Mouse (Mus musculus): ENCODE data around the gene March11. TPM values are rescaled to one million over a fixed set of nuclear protein-coding genes. Genes with fewer than 3 reads are reported as not detected.

Gene March11
- polyA plus RNA-seq (2012; rRNA removed) = not detected in 2 replicates

DNA sequence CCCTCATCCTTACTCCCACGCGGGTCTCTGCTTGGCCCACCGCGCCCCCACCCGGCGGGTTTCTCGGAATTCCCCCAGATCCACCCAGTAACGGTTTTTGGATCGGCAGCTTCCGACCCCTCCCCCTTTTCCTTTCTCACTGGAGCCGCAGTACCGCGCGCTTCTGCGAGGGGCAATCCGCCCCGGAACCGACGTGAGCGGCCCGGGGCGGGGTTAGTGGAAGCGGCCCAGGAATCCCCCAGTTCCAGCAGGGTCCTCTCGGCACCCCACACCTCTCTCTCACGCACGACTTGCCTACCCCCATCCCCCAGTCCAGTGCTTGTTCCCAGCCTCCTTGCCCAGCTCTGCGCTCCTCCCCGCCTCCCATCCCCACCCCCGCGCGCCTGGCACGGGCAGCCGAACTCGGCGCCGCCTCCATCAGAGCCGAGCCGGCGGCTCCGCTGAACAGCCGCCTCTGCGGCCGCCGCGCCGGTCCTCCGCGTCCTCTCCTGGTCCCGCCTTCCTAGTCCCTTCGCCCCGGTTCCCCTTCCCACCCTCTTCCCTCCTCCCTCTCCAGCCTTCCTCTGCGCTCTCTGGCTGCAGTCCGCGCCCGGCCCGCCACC lies at the start of gene March11:
March11 (plus strand) TSS at position 420 of the 602 bp plus-strand sequence.
- no peak within 1 kb of the TSS for H3K27ac ChIP-seq (ENCODE audit: insufficient read depth, low read depth, low read length)
- H3K27me3 ChIP-seq (ENCODE audit: control insufficient read depth, insufficient read depth, low read length) = peaks cover 5% of the 10 kb centered on the region
- TF ChIP-seq CTCF (IDR thresholded peaks at IDR 0.05; ENCODE audit: extremely low read depth, insufficient read length, insufficient replicate concordance, low read depth, low read length) (no peak), POLR2A (IDR thresholded peaks at IDR 0.05; ENCODE audit: low read depth, low read length) (no peak)
- peaks cover 4% of the 10 kb centered on the region; the same call in 1 of the 2 replicates for H3K4me1 ChIP-seq (ENCODE audit: control insufficient read depth, insufficient read depth, insufficient read length, low read length)
- 5% methylated on average over 55 of the region's 56 CpGs for WGBS
- no peaks in the 10 kb centered on the region for H3K36me3 ChIP-seq (ENCODE audit: control insufficient read depth, insufficient read depth, low read length)
- peak within 1 kb of the TSS; percentile 24 for H3K4me3 ChIP-seq (ENCODE audit: low read depth, low read length)

DNA sequence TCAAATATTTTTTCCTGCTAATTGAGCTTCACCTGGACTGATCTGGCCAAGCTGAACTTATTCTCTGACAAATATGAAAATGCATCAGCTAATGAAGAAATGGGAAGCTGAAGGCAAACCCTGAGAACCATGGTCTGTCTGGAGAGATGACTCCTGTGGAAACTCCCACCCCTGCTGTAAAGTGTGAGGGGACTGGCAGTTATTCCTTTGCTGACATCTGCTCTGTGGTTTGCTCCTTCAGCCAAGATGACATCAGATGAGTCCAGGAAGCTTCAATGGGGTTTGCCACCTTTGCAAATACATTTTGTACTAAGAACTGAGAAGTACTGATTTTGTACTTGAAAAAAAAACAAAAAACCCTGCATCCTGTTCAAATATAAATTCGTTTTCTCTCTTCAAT lies 46.5 kb upstream of the March11 start:
- H3K36me3 ChIP-seq (ENCODE audit: control insufficient read depth, insufficient read depth, low read length) = no peaks in the 10 kb centered on the region
- no peak overlapping the region for H3K27ac ChIP-seq (ENCODE audit: insufficient read depth, low read depth, low read length)
- no peak overlapping the region for H3K4me3 ChIP-seq (ENCODE audit: low read depth, low read length)
- WGBS = 16% methylated on average over 1 of the region's 1 CpGs
- TF ChIP-seq CTCF (IDR thresholded peaks at IDR 0.05; ENCODE audit: extremely low read depth, insufficient read length, insufficient replicate concordance, low read depth, low read length) = no peak
- TF ChIP-seq POLR2A (IDR thresholded peaks at IDR 0.05; ENCODE audit: low read depth, low read length) = no peak
- H3K4me1 ChIP-seq (ENCODE audit: control insufficient read depth, insufficient read depth, insufficient read length, low read length) = no peaks in the 10 kb centered on the region
- H3K27me3 ChIP-seq (ENCODE audit: control insufficient read depth, insufficient read depth, low read length) = no peaks in the 10 kb centered on the region

DNA sequence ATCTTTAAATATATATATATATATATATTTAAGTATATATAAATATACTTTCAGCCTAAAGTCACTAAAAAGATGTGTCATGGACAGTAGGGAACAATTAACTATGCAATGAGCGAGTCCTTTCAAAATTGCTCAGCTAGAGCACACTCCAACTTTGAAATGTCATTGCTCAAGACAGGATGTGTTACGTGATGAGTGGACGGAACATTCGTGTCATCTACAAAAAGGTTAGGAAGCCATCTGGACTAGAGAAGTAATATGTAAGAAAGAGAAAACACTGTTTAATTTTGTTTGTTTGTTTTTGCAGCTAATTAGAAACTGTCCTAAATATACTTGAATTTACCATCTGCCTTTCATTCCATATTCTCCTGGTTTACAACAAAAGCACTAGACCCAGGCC lies 39.3 kb upstream of the March11 start:
- 86% methylated on average over 4 of the region's 4 CpGs for WGBS
- no peak for TF ChIP-seq CTCF (IDR thresholded peaks at IDR 0.05; ENCODE audit: extremely low read depth, insufficient read length, insufficient replicate concordance, low read depth, low read length)
- no peak for TF ChIP-seq POLR2A (IDR thresholded peaks at IDR 0.05; ENCODE audit: low read depth, low read length)
- Histone ChIP-seq H3K4me3 (ENCODE audit: low read depth, low read length) (no peak overlapping the region), H3K4me1 (ENCODE audit: control insufficient read depth, insufficient read depth, insufficient read length, low read length) (no peaks in the 10 kb centered on the region), H3K36me3 (ENCODE audit: control insufficient read depth, insufficient read depth, low read length) (no peaks in the 10 kb centered on the region), H3K27me3 (ENCODE audit: control insufficient read depth, insufficient read depth, low read length) (no peaks in the 10 kb centered on the region), H3K27ac (ENCODE audit: insufficient read depth, low read depth, low read length) (no peak overlapping the region)

DNA sequence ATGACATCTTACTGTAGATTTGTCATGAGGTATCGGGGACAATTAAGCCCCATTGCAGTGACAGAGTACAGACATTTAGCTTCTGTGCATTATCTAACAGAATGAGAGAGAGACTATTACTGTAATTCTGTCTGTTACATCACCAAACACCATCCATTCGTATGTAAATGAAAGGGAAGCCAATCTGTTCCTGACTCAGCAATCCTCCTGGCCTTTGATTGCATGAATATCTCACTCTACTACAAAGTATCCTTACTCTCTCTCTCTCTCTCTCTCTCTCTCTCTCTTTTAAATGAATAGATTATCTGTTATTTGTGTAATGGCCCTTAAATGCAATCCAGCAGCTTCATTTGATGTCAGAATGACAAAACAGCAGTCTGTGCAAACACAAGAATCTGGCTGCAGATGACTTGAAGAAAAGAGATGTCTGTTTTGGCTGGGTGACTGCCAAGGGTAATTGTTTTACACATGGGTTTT lies 32.8 kb upstream of the March11 start:
- WGBS = 73% methylated on average over 2 of the region's 2 CpGs
- H3K4me1 ChIP-seq (ENCODE audit: control insufficient read depth, insufficient read depth, insufficient read length, low read length) = no peaks in the 10 kb centered on the region
- H3K27me3 ChIP-seq (ENCODE audit: control insufficient read depth, insufficient read depth, low read length) = no peaks in the 10 kb centered on the region
- no peak overlapping the region for H3K27ac ChIP-seq (ENCODE audit: insufficient read depth, low read depth, low read length)
- TF ChIP-seq CTCF (IDR thresholded peaks at IDR 0.05; ENCODE audit: extremely low read depth, insufficient read length, insufficient replicate concordance, low read depth, low read length) (no peak), POLR2A (IDR thresholded peaks at IDR 0.05; ENCODE audit: low read depth, low read length) (no peak)
- H3K36me3 ChIP-seq (ENCODE audit: control insufficient read depth, insufficient read depth, low read length) = no peaks in the 10 kb centered on the region
- H3K4me3 ChIP-seq (ENCODE audit: low read depth, low read length) = no peak overlapping the region

DNA sequence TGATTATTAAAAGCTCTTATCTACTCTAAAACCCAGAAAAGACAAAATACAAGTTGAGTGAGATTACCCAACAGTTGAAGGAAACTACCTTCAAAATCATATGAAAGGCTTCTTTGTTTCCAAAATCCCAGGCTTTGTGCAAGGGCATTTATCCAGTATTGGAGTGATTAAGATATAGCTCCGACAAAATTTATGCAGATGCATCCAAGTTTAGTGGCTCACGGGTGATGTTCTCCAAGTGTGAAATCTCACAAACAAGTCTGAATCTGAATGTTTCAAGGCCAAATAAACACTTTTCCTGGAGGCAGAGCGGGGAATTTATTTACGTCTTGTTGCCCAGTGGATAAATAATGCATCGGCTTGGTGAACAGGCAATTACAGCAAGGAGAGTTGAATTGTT lies 32.2 kb upstream of the March11 start:
- 87% methylated on average over 5 of the region's 5 CpGs for WGBS
- no peaks in the 10 kb centered on the region for H3K4me1 ChIP-seq (ENCODE audit: control insufficient read depth, insufficient read depth, insufficient read length, low read length)
- H3K36me3 ChIP-seq (ENCODE audit: control insufficient read depth, insufficient read depth, low read length) = no peaks in the 10 kb centered on the region
- TF ChIP-seq CTCF (IDR thresholded peaks at IDR 0.05; ENCODE audit: extremely low read depth, insufficient read length, insufficient replicate concordance, low read depth, low read length) = no peak
- TF ChIP-seq POLR2A (IDR thresholded peaks at IDR 0.05; ENCODE audit: low read depth, low read length) = no peak
- H3K27me3 ChIP-seq (ENCODE audit: control insufficient read depth, insufficient read depth, low read length) = no peaks in the 10 kb centered on the region
- no peak overlapping the region for H3K27ac ChIP-seq (ENCODE audit: insufficient read depth, low read depth, low read length)
- H3K4me3 ChIP-seq (ENCODE audit: low read depth, low read length) = no peak overlapping the region

DNA sequence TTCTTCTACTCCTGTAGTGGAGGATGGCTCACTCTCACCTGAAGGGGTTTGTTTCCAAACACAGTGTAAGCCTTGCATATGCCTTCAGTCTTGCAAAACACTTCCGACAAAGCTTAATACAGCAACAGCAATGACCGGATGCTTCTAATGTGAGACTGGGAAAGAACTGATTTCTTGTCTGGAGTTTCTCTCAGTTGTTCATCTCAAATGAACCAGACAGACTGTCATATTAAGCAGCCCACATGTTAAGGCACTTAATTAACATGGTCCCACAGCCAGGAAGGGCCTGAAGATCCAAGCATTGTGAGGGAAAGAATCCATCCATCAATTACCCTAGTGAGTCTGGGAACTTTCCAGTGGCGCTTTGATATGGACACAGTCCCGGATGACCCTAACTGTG lies 17.0 kb upstream of the March11 start:
- Histone ChIP-seq H3K27me3 (ENCODE audit: control insufficient read depth, insufficient read depth, low read length) (no peaks in the 10 kb centered on the region), H3K36me3 (ENCODE audit: control insufficient read depth, insufficient read depth, low read length) (no peaks in the 10 kb centered on the region), H3K27ac (ENCODE audit: insufficient read depth, low read depth, low read length) (no peak overlapping the region), H3K4me3 (ENCODE audit: low read depth, low read length) (no peak overlapping the region), H3K4me1 (ENCODE audit: control insufficient read depth, insufficient read depth, insufficient read length, low read length) (no peaks in the 10 kb centered on the region)
- 88% methylated on average over 4 of the region's 4 CpGs for WGBS
- no peak for TF ChIP-seq CTCF (IDR thresholded peaks at IDR 0.05; ENCODE audit: extremely low read depth, insufficient read length, insufficient replicate concordance, low read depth, low read length)
- TF ChIP-seq POLR2A (IDR thresholded peaks at IDR 0.05; ENCODE audit: low read depth, low read length) = no peak

DNA sequence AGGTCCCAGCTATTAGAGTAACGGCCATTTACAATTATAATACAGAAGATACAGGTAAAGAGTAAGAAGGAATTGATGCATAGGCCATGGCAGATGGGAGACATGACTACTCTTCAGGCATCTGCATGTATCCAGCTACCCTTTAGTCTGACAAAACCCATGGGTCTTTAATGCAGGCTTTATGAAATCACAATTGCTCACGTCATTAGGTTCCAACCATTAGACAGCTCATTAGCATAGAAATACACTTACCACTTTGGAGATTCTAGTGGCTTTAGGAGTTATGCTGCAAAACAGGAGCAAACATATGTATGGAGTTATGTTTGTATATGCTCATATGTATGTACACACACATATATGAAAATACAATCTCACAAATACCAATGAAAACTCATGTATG lies 16.0 kb upstream of the March11 start:
- Histone ChIP-seq H3K27me3 (ENCODE audit: control insufficient read depth, insufficient read depth, low read length) (no peaks in the 10 kb centered on the region), H3K4me1 (ENCODE audit: control insufficient read depth, insufficient read depth, insufficient read length, low read length) (no peaks in the 10 kb centered on the region), H3K36me3 (ENCODE audit: control insufficient read depth, insufficient read depth, low read length) (no peaks in the 10 kb centered on the region), H3K27ac (ENCODE audit: insufficient read depth, low read depth, low read length) (no peak overlapping the region), H3K4me3 (ENCODE audit: low read depth, low read length) (no peak overlapping the region)
- TF ChIP-seq POLR2A (IDR thresholded peaks at IDR 0.05; ENCODE audit: low read depth, low read length) (no peak), CTCF (IDR thresholded peaks at IDR 0.05; ENCODE audit: extremely low read depth, insufficient read length, insufficient replicate concordance, low read depth, low read length) (no peak)
- whole genome bisulfite sequencing = 67% methylated on average over 2 of the region's 2 CpGs
